Mouse (Mus musculus): ENCODE measurements around the gene Ak8.

Ak8 gene

DNA sequence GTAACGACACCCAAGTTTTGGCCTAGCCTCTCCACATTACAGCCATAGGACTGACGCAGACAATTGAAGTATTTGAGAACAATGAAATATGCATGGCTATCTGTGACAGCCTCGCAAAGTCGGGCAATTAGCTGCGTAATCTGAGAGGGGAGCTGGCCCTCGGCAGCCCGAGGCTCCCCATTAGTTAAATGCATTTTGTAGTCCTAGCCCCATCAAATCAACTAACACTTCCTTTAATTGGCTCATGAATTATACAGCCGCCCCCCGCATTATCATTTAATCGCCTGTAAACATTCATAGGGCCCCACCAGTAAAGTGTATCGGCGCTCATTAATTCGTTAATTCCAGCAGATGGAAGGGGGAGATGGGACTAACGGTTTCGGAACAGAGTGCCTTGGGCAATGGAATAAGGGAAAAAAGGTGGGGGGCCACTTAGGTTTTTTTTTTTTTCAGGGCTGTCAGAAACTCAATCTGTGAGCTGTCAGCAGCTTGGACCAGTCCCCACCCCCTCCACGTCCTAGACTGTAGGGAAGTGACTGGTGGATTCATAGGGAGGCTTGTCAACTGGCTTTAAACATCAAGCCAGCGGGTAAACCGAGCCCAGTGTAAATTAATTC lies 97.6 kb downstream of the Ak8 start:
- no peak for DNase-seq

- no peak for DNase-seq
Measured at GRCm38 (mm10) chr2:28798390-28798789, 98.4 kb downstream of the Ak8 start.

DNA sequence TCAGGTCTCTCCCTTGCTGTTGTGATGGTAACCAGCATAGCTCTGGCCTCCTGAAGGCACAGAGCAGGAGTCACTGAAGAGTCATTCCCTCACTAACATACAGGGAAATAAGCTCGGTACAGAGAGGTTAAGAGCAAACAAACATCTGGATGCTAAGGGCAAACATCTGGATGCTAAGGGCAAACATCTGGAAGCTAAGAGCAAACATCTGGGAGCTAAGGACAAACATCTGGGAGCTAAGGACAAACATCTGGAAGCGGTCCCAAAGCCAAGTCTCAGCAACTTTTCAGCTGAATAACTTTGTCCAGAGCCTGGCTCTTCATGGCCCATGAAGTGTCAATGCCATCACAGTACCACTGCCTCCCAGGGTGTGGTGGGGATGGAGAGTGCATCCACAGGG lies 99.6 kb downstream of the Ak8 start:
- no peak for DNase-seq

GRCm38 (mm10) chr2:28803406-28803805 lies 103.4 kb downstream of the Ak8 start:
- no peak for DNase-seq

- DNase-seq = no peak
Measured at GRCm38 (mm10) chr2:28808841-28809240, 108.9 kb downstream of the Ak8 start.

DNA sequence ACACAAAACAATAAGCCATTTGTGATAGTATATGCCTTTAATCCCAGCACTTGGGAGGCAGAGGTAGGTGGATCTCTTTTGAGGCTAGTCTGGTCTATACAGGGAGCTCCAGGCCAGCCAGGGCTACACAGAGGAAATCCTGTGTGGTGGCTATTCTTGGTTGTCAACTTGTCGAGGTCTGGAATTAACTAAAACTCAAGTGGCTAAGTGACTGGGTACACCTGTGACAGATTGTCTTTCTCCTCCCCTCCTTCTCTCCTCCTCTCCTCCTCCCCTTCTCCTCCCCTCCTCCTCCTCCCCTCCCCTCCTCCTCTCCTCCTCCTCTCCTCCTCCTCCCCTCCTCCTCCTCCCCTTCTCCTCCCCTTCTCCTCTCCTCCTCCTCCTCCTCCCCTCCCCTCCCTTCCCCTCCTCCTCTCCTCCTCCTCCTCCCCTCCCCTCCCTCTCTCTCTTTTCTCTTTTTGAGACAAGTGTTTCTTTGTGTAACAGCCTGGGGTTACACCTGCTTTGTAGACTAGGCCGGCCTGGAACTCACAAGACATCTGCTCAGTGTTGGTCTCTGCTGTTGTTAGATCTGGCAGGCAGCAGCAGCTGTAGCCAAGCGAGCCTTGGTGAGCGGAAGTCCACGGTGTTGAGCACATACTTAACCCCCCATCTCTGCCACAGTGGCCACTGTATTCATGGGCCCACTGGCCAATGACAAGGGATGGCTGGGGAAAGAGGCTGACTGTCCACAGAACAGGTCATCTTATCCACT lies 110.5 kb downstream of the Ak8 start:
- DNase-seq = peak; percentile 13

DNA sequence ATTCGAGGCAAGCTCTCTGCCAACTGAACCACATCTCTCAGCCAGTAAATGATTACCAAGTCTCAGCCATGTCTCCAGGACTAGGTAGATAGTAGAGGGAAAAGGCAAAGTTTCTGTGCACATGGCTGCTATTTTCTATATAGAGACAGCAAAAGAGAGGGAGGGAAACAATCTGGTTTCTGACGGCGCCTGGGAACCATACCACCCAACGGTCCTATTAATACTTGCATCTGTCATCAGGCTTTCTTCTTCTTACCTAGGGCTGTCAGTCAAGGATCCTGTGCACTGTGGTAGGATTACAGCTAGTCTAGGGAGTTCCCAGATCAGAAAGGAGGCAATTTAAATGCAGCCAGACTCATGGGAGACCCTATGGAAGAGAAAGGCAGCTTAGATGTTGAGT lies 118.9 kb downstream of the Ak8 start:
- DNase-seq = no peak

DNA sequence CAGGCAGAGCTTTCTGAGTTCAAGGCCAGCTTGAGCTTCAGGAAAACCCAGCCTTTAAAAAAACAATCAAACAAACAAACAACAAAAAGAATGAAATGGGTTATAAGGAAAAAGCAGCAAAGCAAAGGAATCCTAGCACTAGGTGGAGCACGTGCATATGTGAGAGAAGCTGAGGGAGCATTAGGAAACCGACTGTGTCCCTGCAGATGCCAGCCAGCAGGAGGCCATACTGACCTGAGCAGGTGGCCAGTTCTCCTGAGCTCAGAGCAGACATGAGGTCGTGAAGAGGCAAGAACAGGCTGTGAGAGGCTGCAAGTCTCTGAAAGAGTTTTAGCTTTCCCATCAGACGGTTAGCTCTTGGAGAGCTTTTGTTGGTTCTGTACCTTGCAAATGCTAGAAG lies 129.3 kb downstream of the Ak8 start:
- peak; percentile 8 for DNase-seq

DNA sequence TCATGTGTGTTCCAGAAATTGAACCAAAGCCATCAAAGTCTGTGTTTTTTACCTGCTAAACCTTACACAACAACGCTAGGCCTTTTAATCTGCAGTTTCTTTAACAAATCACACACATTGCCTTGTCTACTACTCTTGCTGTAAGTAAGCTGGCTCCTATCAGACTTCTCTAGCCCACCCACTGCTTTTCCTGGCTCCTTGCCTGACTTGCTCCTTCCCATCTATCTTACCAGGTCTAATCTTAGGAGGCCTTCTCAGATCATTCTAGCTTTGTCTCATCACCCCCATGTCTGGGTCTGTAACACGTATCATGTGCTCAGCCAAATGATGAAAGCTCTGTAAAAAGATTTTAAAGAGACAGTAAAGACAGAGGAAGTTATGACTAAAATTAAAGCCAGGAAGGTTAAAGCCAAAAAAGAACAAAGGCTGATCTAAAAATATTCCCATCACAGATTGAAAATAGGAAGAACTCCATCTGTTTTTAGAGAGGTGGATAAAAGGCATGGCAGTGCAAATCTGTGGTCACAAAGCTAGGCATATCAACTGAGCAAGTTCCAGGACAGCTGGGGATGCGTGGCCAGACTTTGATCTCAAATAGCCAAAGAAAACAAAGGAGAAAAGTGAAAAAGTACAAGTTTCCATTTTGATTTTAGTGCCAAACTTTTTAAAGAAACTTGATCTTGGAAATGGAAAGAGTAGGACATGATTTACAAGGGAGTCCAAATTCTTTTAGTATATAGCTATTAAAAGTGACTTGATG lies 136.4 kb downstream of the Ak8 start:
- DNase-seq = no peak

GRCm38 (mm10) chr2:28839501-28840221 lies 139.7 kb downstream of the Ak8 start:
- peak; percentile 60 for DNase-seq

DNA sequence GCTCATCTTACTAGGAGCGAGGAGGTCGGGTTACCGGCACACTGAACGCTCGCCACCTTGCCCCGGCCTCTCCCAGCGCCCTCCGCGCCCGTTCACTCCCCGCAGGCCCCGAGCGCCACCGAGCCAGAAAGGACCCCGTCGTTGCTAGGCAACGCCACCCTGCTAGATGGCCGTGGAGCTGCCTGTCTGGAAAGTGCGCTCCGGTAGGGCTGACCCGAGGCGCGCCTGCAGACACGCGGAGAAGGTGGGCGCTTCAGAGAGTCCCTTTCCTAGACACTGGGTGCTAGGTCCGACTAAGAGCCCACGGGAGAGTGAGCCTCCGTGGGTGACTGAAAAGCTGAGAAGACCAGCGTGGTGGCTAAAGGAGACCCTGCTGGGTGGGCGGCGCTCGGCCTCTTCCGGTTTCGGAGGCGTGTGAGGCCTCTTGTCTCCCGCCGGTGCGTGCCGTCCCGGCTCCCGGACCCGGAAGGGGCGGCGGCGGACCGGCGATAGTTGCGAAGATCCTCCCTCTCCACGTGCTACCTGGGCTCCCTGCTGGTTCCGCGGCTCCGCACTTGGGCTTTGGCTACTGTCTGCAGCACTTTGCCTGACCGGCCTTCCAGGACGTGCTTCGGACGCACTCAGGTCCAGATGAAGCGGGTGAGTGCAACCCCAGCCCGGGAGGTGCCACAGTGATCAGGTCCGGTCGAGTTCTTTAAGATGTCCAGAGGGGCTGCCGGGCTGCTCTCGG lies 140.4 kb downstream of the Ak8 start, which contains the start of the genes Gtf3c4 and Ddx31:
Gtf3c4 (minus strand) TSS at position 139 of the 730 bp plus-strand sequence.
Ddx31 (plus strand) TSS at position 185 of the 730 bp plus-strand sequence.
- DNase-seq = peak; percentile 97

- no peak for DNase-seq
Measured at GRCm38 (mm10) chr2:28842042-28842441, 142.1 kb downstream of the Ak8 start.

DNA sequence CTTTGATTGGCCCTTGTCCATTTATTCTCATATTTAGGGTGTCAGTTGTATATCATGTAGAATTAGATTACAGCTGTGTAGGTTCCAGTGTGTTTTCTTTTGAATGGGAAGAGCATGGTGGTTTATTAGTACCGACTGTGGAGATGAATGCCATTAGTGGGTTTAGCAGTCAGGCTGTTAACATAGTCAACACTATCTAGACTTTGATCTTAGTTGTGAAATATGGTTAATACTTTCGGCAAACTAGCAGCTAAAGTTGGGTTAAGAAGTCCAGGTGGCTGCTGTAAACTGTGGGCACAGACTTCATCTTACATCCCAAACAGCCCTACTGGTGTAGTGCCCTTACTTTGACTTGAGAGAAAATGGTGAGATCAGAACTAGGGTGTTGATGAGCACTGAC lies 148.9 kb downstream of the Ak8 start:
- DNase-seq = no peak

GRCm38 (mm10) chr2:28852594-28852993 lies 152.6 kb downstream of the Ak8 start:
- no peak for DNase-seq

DNA sequence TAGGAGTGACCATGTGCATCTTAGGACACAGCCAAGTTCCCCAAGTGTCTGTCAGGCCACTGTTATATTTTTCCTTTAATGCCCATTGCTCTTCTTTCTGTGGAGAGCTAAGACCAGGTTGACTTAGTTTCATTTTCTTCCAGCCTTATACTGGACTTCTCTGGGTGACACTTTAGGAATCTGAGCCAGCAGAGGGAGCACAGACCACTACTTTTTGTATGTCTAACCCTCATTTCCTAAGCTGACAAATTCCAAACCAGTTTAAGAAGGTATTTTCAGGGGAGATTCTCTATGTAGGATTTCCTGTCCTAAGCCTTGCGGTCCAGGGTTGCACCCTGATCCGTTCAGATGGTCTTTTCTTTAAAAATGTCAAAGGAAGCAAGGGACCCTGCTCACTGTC lies 155.8 kb downstream of the Ak8 start:
- DNase-seq = no peak

DNA sequence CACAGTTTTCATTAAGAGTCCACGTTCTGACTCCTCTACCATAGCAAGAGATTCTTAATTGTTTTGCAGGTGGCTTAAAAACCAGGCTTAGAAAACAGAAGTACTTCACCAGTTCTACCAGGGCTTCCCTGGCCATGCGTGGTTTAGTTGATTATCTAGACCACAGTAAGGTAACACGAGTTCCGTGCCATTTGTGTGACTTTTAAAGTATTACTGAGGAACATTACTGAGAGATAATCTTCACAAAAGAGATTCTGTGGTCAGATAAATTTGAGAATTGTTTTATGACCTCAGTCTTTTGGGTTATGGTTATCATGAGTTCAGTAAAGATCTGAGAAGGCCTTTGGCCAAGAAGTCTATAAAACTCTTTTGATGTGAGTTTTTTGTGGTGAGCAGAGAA lies 159.3 kb downstream of the Ak8 start:
- no peak for DNase-seq

GRCm38 (mm10) chr2:28860678-28861423 lies 160.9 kb downstream of the Ak8 start:
- DNase-seq = no peak

All from embryo, embryonic 11 days (tissue).